Mouse (Mus musculus) kidney, embryonic 14.5 days (tissue): ENCODE data around the gene Gm28539. TPM values are rescaled to one million over a fixed set of nuclear protein-coding genes. Genes with fewer than 3 reads are reported as not detected.
"Not testable (repeated sequence)": the region's sequence is repeated elsewhere in the genome, so short reads cannot be mapped to it uniquely, and the experiment has no call there.

Experiments used
- ATAC-seq: fragments of 200-750 bp; cut with Nextera tagmentation; 2 replicates; pipeline ENCODE4 v1.8.0; 2017; ENCODE audit warnings: moderate number of reproducible peaks, mild to moderate bottlenecking, moderate TSS enrichment, moderate library complexity; ENCODE audit not compliant: low FRiP score, low TSS enrichment
- H3K27ac ChIP-seq: fragments of 300-500 bp; sonication (generic); 2 replicates; pipeline ENCODE4 v1.5.1; 2014; ENCODE audit warnings: low read depth, mild to moderate bottlenecking, low read length, moderate library complexity, mixed read lengths
- H3K27me3 ChIP-seq: fragments of 300-500 bp; sonication (generic); 2 replicates; pipeline ENCODE4 v1.6.1; 2014; ENCODE audit warnings: mild to moderate bottlenecking, low read length; ENCODE audit not compliant: control insufficient read depth, insufficient read depth
- H3K36me3 ChIP-seq: fragments of 300-500 bp; sonication (generic); 2 replicates; pipeline ENCODE4 v1.6.1; 2014; ENCODE audit warnings: low read length, mixed read lengths; ENCODE audit not compliant: control insufficient read depth, insufficient read depth
- H3K4me1 ChIP-seq: fragments of 300-500 bp; sonication (generic); 2 replicates; pipeline ENCODE4 v1.6.1; 2014; ENCODE audit warnings: low read length, mixed read lengths; ENCODE audit not compliant: control insufficient read depth, insufficient read depth
- H3K4me2 ChIP-seq: fragments of 300-500 bp; sonication (generic); replicated peaks from 2 replicates; pipeline ENCODE4 v1.6.1; 2014; ENCODE audit warnings: low read depth, mild to moderate bottlenecking, low read length
- H3K4me3 ChIP-seq: fragments of 300-500 bp; sonication (generic); 2 replicates; pipeline ENCODE4 v1.5.1; 2014; ENCODE audit warnings: mild to moderate bottlenecking, low read length
- H3K9ac ChIP-seq: fragments of 300-500 bp; sonication (generic); 2 replicates; pipeline ENCODE4 v1.6.1; 2014; ENCODE audit warnings: low read depth, mild to moderate bottlenecking, low read length, moderate library complexity
- H3K9me3 ChIP-seq: fragments of 300-500 bp; sonication (generic); 2 replicates; pipeline ENCODE4 v1.6.1; 2016; ENCODE audit warnings: low read length; ENCODE audit not compliant: control insufficient read depth
- WGBS: fragments of 180-500 bp; shearing (Covaris S2); extraction: QIAGEN DNeasy Blood & Tissue Kit; methylation state at CpG from one replicate; pipeline ENCODE4 v1.1.7; 2014; 5-methylcytosine and 5-hydroxymethylcytosine counted together
- polyA plus RNA-seq: library from polyadenylated mRNA; unstranded; fragments of >200 nt; fragmentation: Nextera tagmentation; extraction: Ambion mirVana; gene quantifications from 2 replicates; pipeline ENCODE4 v1.2.1, GENCODE M21; 2014

The Gm28539 gene
- polyA plus RNA-seq, 1 experiment from 2014 or later, result not detected

GRCm38 (mm10) chr16:18970837-18971236, 134.5 kb downstream of the Gm28539 start:
- Histone ChIP-seq H3K27me3 (no peaks in the 10 kb centered on the region), H3K4me1 (no peaks in the 10 kb centered on the region), H3K27ac (no peak overlapping the region), H3K36me3 (peaks cover 32% of the 10 kb centered on the region), H3K9ac (no peak overlapping the region), H3K4me3 (no peak overlapping the region), H3K9me3 (no peaks in the 10 kb centered on the region), H3K4me2 (no peak overlapping the region)
- 87% methylated on average over 3 of the region's 3 CpGs for WGBS
- no peak for ATAC-seq

GRCm38 (mm10) chr16:18975665-18976064, 139.3 kb downstream of the Gm28539 start:
- not testable (repeated sequence) for H3K27ac ChIP-seq, H3K4me3 ChIP-seq, H3K36me3 ChIP-seq, H3K27me3 ChIP-seq, H3K4me2 ChIP-seq, H3K9me3 ChIP-seq, H3K4me1 ChIP-seq, H3K9ac ChIP-seq, ATAC-seq
- WGBS, result 85% methylated on average over 23 of the region's 23 CpGs

- no peak overlapping the region for H3K4me2 ChIP-seq
These were observed 139.9 kb downstream of the Gm28539 start for GRCm38 (mm10) chr16:18976315-18976714.

GRCm38 (mm10) chr16:18986381-18986780, 150.0 kb downstream of the Gm28539 start:
- WGBS, result 94% methylated on average over 3 of the region's 3 CpGs
- no peak for ATAC-seq
- H3K9me3 ChIP-seq, result no peaks in the 10 kb centered on the region
- no peak overlapping the region for H3K4me2 ChIP-seq
- H3K27me3 ChIP-seq, result no peaks in the 10 kb centered on the region
- no peaks in the 10 kb centered on the region for H3K36me3 ChIP-seq
- no peak overlapping the region for H3K4me3 ChIP-seq
- no peaks in the 10 kb centered on the region for H3K4me1 ChIP-seq
- H3K9ac ChIP-seq, result no peak overlapping the region
- no peak overlapping the region for H3K27ac ChIP-seq

More at GRCm38 (mm10) chr16:18976315-18976714, 139.9 kb downstream of the Gm28539 start:
- H3K4me1 ChIP-seq, result no peaks in the 10 kb centered on the region
- no peak; the same call in 1 of the 2 replicates for ATAC-seq
- no peak overlapping the region for H3K27ac ChIP-seq
- H3K9ac ChIP-seq, result no peak overlapping the region
- H3K27me3 ChIP-seq, result no peaks in the 10 kb centered on the region
- 80% methylated on average over 16 of the region's 23 CpGs for WGBS
- no peak overlapping the region for H3K4me3 ChIP-seq
- 0 out of 2 replicates have a peak, but pooled peaks cover under 1% of the 10 kb centered on the region for H3K36me3 ChIP-seq
- peaks cover 6% of the 10 kb centered on the region for H3K9me3 ChIP-seq

GRCm38 (mm10) chr16:18986860-18987259, 150.5 kb downstream of the Gm28539 start:
- H3K36me3 ChIP-seq, result no peaks in the 10 kb centered on the region
- H3K9me3 ChIP-seq, result no peaks in the 10 kb centered on the region
- WGBS, result 85% methylated on average over 5 of the region's 5 CpGs
- no peak overlapping the region for H3K27ac ChIP-seq
- no peak overlapping the region for H3K4me3 ChIP-seq
- ATAC-seq, result no peak
- no peak overlapping the region for H3K4me2 ChIP-seq
- H3K9ac ChIP-seq, result no peak overlapping the region
- no peaks in the 10 kb centered on the region for H3K27me3 ChIP-seq
- H3K4me1 ChIP-seq, result no peaks in the 10 kb centered on the region

GRCm38 (mm10) chr16:19002610-19003389, 166.4 kb downstream of the Gm28539 start:
- not testable (repeated sequence) for H3K9ac ChIP-seq, H3K27me3 ChIP-seq, H3K4me2 ChIP-seq, H3K27ac ChIP-seq, H3K36me3 ChIP-seq, H3K4me1 ChIP-seq, H3K4me3 ChIP-seq, H3K9me3 ChIP-seq
- WGBS, result 34% methylated on average over 2 of the region's 2 CpGs
- peak; percentile 64; the same call in 1 of the 2 replicates for ATAC-seq

GRCm38 (mm10) chr16:19003757-19004156, 167.4 kb downstream of the Gm28539 start:
- no peaks in the 10 kb centered on the region for H3K36me3 ChIP-seq
- H3K27ac ChIP-seq, result no peak overlapping the region
- WGBS, result 93% methylated on average over 1 of the region's 1 CpGs
- H3K4me2 ChIP-seq, result no peak overlapping the region
- no peak for ATAC-seq
- H3K4me3 ChIP-seq, result no peak overlapping the region
- H3K27me3 ChIP-seq, result no peaks in the 10 kb centered on the region
- H3K9ac ChIP-seq, result no peak overlapping the region
- no peaks in the 10 kb centered on the region for H3K4me1 ChIP-seq
- H3K9me3 ChIP-seq, result no peaks in the 10 kb centered on the region

- Histone ChIP-seq H3K27ac (no peak overlapping the region), H3K4me2 (no peak overlapping the region), H3K36me3 (no peaks in the 10 kb centered on the region), H3K4me1 (no peaks in the 10 kb centered on the region), H3K4me3 (no peak overlapping the region), H3K9me3 (no peaks in the 10 kb centered on the region), H3K9ac (no peak overlapping the region), H3K27me3 (no peaks in the 10 kb centered on the region)
- 71% methylated on average over 3 of the region's 3 CpGs for WGBS
- ATAC-seq, result no peak
These were observed 168.9 kb downstream of the Gm28539 start for GRCm38 (mm10) chr16:19005298-19005697.
